Mouse (Mus musculus) C2C12 (cell line): ENCODE results near the gene Gapvd1. TPM values are rescaled to one million over a fixed set of nuclear protein-coding genes. Genes with fewer than 3 reads are reported as not detected.
"Not testable (repeated sequence)": the region's sequence is repeated elsewhere in the genome, so short reads cannot be mapped to it uniquely, and the experiment has no call there.

Source experiments
- H3K27me3 ChIP-seq: one replicate; pipeline ENCODE4 v1.6.1; 2011; ENCODE audit not compliant: control insufficient read depth, insufficient read depth, insufficient read length
- H3K36me3 ChIP-seq: one replicate; pipeline ENCODE4 v1.6.1; 2011; ENCODE audit not compliant: control insufficient read depth, insufficient read depth
- H3K4me3 ChIP-seq: one replicate; pipeline ENCODE4 v1.5.1; 2011; ENCODE audit warnings: mild to moderate bottlenecking, control low read depth; ENCODE audit not compliant: poor library complexity, insufficient read depth, severe bottlenecking
- H3K79me2 ChIP-seq: one replicate; pipeline ENCODE4 v1.6.1; 2011; ENCODE audit not compliant: control insufficient read depth, insufficient read depth
- H3K79me3 ChIP-seq: one replicate; pipeline ENCODE4 v1.6.1; 2011; ENCODE audit warnings: low read depth, control low read depth
- H3ac ChIP-seq: one replicate; pipeline ENCODE3; 2011; ENCODE audit warnings: low read depth; ENCODE audit not compliant: control insufficient read depth, insufficient read length
- CEBPB ChIP-seq: IDR thresholded peaks from one replicate; pipeline ENCODE4 v1.6.1; 2011; ENCODE audit warnings: low read depth, mild to moderate bottlenecking, control low read depth, moderate library complexity
- CTCF ChIP-seq: IDR thresholded peaks from one replicate; pipeline ENCODE4 v1.5.1; 2011; ENCODE audit not compliant: control insufficient read depth, insufficient read depth, insufficient read length
- FOSL1 ChIP-seq: IDR thresholded peaks from one replicate; pipeline ENCODE4 v1.8.0; 2011; ENCODE audit warnings: mild to moderate bottlenecking, low read length; ENCODE audit not compliant: poor library complexity, insufficient read depth, severe bottlenecking
- MAX ChIP-seq: IDR thresholded peaks from one replicate; pipeline ENCODE4 v1.6.1; 2011; ENCODE audit warnings: mild to moderate bottlenecking, control low read depth
- MYOD1 ChIP-seq: IDR thresholded peaks from one replicate; pipeline ENCODE4 v1.6.1; 2011; ENCODE audit warnings: low read depth; ENCODE audit not compliant: control insufficient read depth, insufficient read length
- MYOG ChIP-seq: IDR thresholded peaks from one replicate; pipeline ENCODE4 v1.6.1; 2011; ENCODE audit not compliant: control insufficient read depth, insufficient read length; ENCODE audit errors: extremely low read depth
- USF1 ChIP-seq: IDR thresholded peaks from one replicate; pipeline ENCODE4 v1.6.1; 2011; ENCODE audit warnings: low read depth, mild to moderate bottlenecking, control low read depth, moderate library complexity
- polyA plus RNA-seq: library from polyadenylated mRNA; unstranded; fragments of >200 nt; fragmentation: generic; extraction: Trizol; gene quantifications from one replicate; pipeline ENCODE4 v1.2.1, GENCODE M21; 2012; ENCODE audit warnings: missing spikeins

Gene Gapvd1
- polyA plus RNA-seq, 1 experiment: 23.6 TPM

DNA sequence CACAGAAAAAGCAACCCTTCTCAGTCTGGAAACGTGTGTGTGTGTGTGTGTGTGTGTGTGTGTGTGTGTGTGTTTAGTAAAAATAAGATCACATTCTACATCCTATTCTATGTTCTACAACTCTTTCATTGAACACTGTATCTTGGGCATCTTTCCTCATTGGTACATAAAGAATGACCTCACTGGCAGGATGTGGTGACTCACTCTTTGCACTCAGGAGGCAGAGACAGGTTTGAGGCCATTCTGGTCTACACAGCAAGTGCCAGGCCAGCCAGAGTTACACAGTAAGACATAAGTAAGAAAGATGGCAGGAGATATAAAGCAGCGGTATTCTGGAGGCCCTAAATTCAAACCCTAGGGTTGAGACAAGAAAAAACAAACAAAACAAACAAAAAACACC, 7.8 kb upstream of the Gapvd1 start:
- Histone ChIP-seq H3K79me3 (no peaks in the 10 kb centered on the region), H3K36me3 (no peaks in the 10 kb centered on the region), H3ac (no peak overlapping the region), H3K27me3 (no peaks in the 10 kb centered on the region), H3K4me3 (no peak overlapping the region), H3K79me2 (no peaks in the 10 kb centered on the region)
- TF ChIP-seq CTCF (no peak), USF1 (no peak), FOSL1 (no peak), MAX (no peak), MYOD1 (no peak), MYOG (no peak), CEBPB (no peak)

- TF ChIP-seq USF1 (no peak), CTCF (no peak), MAX (no peak), FOSL1 (no peak), CEBPB (no peak), MYOG (no peak), MYOD1 (no peak)
- Histone ChIP-seq H3K79me2 (no peaks in the 10 kb centered on the region), H3K27me3 (no peaks in the 10 kb centered on the region), H3K36me3 (no peaks in the 10 kb centered on the region), H3ac (no peak overlapping the region), H3K79me3 (no peaks in the 10 kb centered on the region), H3K4me3 (no peak overlapping the region)
Observed at GRCm38 (mm10) chr2:34762174-34762573, 7.1 kb upstream of the Gapvd1 start.

GRCm38 (mm10) chr2:34761272-34761671, 6.2 kb upstream of the Gapvd1 start:
- H3K79me3 ChIP-seq, H3K4me3 ChIP-seq, H3K79me2 ChIP-seq, H3K27me3 ChIP-seq, H3K36me3 ChIP-seq, H3ac ChIP-seq: not testable (repeated sequence)

DNA sequence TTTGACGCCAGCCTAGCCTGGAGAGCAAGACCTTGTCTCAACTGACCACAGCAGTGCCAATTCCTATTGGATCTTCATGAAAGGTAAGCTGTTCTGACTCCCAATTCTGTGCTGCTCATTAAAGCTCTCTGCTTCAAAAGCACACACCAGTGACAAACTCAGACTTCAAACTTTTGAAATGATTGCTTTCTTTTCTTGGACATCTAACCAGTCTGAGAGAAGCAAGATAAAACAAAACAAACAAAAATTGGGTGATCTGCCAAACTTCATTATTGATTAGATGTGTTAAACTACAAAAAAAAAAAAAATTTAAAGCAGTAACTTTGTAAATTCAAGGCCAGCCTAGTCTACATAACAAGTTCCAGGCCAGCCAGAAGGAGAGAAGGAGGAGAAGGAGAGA, 2.3 kb upstream of the Gapvd1 start:
- Histone ChIP-seq H3K79me3 (peaks cover 14% of the 10 kb centered on the region), H3ac (no peak overlapping the region), H3K27me3 (no peaks in the 10 kb centered on the region), H3K36me3 (no peaks in the 10 kb centered on the region), H3K4me3 (no peak overlapping the region), H3K79me2 (peaks cover 19% of the 10 kb centered on the region)
- TF ChIP-seq MYOG: no peak
- no peak for TF ChIP-seq MYOD1
- no peak for TF ChIP-seq CTCF
- TF ChIP-seq USF1: no peak
- no peak for TF ChIP-seq FOSL1
- no peak for TF ChIP-seq MAX
- TF ChIP-seq CEBPB: no peak

DNA sequence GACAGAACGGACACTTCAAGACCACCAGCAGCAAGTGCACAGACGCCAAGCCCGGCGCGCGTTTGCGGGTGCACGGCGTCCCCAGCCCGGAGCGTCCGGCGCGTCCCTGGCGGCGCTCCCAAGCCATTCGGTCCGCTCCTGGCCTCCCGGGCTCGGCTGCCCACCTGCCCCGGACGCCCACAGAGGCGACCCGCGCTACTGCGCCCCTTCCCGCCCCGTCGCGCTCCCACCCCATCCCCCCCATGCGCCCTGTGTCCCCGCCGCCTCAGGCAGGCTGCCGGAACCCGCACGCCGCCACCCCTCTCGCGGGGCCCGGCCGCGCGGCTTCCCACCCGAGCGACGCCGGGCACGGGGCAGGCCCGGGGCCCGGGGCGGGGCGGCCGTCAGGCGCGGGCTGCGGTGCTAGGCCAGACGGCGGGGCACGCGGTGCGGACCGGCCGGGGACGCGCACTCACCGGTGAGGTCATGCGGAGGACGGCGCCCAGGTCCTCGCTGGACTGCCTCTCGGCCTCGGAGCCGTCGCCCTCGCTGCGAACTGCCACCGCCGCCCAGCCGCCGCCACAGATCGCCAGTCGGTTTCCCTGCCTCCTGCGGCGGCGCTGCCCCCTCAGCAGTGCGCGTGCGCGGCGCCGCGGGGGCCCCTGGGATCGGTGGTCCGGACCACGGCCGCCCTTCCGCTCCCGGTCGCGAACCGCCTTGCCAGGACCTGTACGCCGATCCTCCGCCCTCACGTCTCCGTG, 1.1 kb downstream of the Gapvd1 start:
- Histone ChIP-seq H3K79me3 (peaks cover 45% of the 10 kb centered on the region), H3K4me3 (peak overlapping the region; percentile 90), H3K79me2 (peaks cover 53% of the 10 kb centered on the region), H3K27me3 (no peaks in the 10 kb centered on the region), H3K36me3 (peaks cover 4% of the 10 kb centered on the region), H3ac (peak overlapping the region; percentile 92)
- TF ChIP-seq CTCF (peak; percentile 36), USF1 (no peak)

DNA sequence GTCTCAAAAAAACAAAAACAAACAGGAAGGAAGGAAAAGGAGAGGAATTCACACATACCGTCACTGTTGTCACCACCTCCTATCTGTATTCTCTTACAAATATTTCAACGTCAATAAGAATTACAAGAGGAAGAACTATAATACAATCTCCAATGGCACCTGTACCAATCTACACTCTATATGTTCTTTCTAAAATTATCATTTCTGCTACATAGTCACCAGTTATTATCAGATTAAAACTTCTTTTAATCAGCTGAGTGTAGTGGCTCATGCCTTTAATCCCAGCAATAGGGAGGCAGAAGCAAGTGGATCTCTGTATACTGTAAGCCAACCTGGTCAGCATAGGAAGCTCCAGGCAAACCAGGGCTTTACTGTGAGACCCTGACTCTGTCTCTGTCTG, 4.8 kb downstream of the Gapvd1 start:
- Histone ChIP-seq H3K27me3 (no peaks in the 10 kb centered on the region), H3K4me3 (no peak overlapping the region), H3K79me3 (peaks cover 78% of the 10 kb centered on the region), H3ac (no peak overlapping the region), H3K36me3 (peaks cover 14% of the 10 kb centered on the region), H3K79me2 (peaks cover 90% of the 10 kb centered on the region)
- TF ChIP-seq FOSL1: no peak
- TF ChIP-seq MYOD1: no peak
- no peak for TF ChIP-seq CTCF
- no peak for TF ChIP-seq MYOG
- TF ChIP-seq CEBPB: no peak
- TF ChIP-seq USF1: no peak
- TF ChIP-seq MAX: no peak
